Mouse (Mus musculus): Measurements from ENCODE around the gene Tbc1d4. TPM values are rescaled to one million over a fixed set of nuclear protein-coding genes. Genes with fewer than 3 reads are reported as not detected.

Gene Tbc1d4
- polyA plus RNA-seq (2012; rRNA removed): 10.4 and 10.6 TPM in 2 replicates

DNA sequence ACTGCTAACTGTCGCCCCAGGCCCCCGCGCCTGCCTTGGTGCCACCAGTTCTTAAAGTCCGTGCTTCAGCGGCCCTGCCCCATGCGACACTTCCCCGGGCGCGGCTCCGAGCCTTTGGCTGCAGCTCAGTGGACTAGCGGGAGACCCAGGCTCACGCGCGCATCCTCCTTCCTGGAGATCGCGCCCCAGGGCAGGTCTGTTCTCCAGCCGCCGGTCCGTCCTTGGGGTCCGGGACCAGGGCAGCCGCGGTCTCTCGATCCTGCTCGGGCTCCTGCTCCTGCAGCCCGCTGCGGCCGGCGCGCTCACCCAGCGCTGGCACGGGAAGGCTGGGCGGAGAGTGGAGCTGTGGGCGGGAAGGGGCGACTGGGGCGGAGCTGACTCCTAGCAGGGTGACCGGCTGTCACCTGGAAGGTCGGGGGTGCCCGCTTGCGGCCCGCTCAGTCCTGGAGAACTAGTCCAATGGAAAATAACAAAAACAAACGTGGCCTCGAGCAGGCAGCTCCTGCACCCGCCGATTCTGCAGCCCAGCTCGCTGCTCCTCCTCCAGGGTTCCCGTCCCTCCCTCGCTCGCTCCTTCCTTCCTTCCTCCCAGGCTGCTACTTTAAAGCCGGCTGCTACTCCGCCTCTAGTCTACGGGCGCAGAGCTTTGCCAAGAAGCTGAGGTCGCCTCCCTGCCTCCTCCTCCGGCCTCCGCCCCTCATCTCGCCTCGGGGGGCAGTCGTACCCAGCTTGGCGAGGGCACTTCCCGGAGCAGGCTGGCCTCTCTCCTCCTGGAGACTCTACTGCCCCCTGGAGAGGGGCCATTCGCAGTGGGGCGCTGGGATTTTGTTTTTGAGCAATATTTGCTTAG, at the start of gene Tbc1d4:
TSS of gene Tbc1d4 (minus strand) at position 673 of the 850 bp plus-strand sequence.
- no peaks in the 10 kb centered on the region for H3K4me1 ChIP-seq (ENCODE audit: control insufficient read depth, insufficient read depth, low read length)
- DNase-seq: peak; percentile 87
- TF ChIP-seq POLR2A (IDR thresholded peaks at IDR 0.05; ENCODE audit: borderline replicate concordance, extremely low read depth, low read depth, low read length) (peak; percentile 33; the same call in 1 of the 2 replicates), CTCF (IDR thresholded peaks at IDR 0.05; ENCODE audit: insufficient read depth, low read length) (peak; percentile 54)
- H3K4me3 ChIP-seq (replicated peaks; ENCODE audit: extremely low read depth, low read depth, low read length): peak within 1 kb of the TSS; percentile 88
- under 1% methylated on average over 62 of the region's 62 CpGs for WGBS

DNA sequence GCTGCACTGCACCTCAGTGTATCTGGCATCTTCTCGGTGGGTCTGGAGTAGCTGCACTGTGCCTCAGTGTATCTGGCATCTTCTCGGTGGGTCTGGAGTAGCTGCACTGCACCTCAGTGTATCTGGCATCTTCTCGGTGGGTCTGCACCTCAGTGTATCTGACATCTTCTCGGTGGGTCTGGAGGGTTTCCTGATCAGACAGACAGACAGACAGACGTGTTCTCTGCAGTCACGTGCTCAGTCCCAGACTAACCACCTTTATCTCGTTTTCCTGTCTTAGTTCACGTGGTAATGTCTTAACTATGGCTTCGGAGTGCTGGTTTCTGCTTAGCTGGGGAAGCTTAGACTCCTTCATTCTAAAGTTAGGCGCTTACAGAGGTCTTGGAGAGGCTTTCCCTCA, 47.3 kb upstream of the Tbc1d4 start:
- DNase-seq: no peak
- 80% methylated on average over 10 of the region's 10 CpGs for WGBS
- 0 out of 2 replicates have a peak, but pooled peaks cover 2% of the 10 kb centered on the region for H3K4me1 ChIP-seq (ENCODE audit: control insufficient read depth, insufficient read depth, low read length)
- no peak for TF ChIP-seq CTCF (IDR thresholded peaks at IDR 0.05; ENCODE audit: insufficient read depth, low read length)
- no peak for TF ChIP-seq POLR2A (IDR thresholded peaks at IDR 0.05; ENCODE audit: borderline replicate concordance, extremely low read depth, low read depth, low read length)
- no peak overlapping the region for H3K4me3 ChIP-seq (replicated peaks; ENCODE audit: extremely low read depth, low read depth, low read length)

DNA sequence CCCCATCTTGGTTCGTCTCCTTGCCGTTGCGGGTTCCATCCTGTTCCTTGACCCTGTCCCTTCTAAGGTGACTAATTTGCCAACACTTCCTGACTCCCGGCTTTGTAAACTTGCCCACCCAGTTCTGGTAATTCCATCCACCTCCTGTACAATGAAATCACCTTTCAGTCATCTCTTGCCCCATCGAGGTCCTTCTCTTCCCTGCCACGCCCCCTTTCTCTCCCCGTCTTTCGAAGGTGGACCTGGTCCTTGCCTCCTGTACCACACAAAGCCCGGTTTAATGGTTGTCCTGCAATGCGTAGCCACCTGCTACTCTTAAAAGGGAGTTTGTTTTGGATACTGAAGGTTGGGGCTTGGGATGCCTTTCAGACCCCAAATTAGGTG, 45.5 kb upstream of the Tbc1d4 start:
- H3K4me1 ChIP-seq (ENCODE audit: control insufficient read depth, insufficient read depth, low read length): 0 out of 2 replicates have a peak, but pooled peaks cover 2% of the 10 kb centered on the region
- DNase-seq: no peak
- TF ChIP-seq CTCF (IDR thresholded peaks at IDR 0.05; ENCODE audit: insufficient read depth, low read length): no peak
- no peak for TF ChIP-seq POLR2A (IDR thresholded peaks at IDR 0.05; ENCODE audit: borderline replicate concordance, extremely low read depth, low read depth, low read length)
- under 1% methylated on average over 10 of the region's 10 CpGs for WGBS
- H3K4me3 ChIP-seq (replicated peaks; ENCODE audit: extremely low read depth, low read depth, low read length): peak overlapping the region; percentile 82

DNA sequence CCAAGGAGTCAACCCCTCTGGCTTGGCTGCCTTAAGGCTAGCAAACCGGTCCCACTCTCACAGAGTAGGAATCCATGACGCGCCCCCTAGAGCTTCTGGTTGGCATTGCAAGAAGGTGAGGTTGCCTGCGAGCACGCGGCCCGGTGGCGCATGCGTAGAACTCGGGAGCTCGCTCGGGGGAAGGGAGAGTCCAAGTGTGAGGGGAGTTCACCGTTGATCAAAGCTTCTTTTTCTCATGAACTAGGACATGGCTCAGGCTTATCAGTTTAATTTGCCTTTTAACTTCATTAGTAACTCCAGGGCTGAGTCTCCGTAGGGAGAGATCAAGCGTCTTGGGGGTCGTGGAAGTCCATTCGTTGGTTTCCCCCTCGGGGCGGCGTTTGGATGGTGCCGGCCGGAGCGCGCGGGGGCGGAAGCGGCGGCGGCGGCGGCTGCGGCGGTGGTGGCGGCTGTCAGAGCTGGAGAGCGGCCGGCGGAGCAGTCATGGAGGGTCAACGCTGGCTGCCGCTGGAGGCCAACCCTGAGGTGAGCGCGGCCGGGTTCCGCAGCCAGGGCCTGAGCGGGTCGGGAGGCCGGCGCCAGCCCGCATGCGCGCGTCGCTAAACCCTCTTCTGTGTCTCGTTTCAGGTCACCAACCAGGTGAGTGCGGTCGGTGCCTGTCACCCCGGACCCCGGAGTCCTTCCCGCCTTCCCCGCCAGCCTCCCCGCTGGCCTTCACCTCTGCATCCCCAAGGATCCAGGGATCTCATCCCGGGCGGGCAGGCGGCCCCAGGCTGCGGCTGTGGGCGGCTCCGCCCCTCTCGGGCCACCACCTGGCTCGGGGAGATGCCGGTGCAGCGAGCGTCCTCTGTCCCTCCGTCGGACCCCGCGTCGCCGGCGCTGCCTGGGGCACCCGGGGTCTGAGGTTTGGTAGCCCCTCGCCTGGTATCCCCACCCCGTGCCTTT, 44.9 kb upstream of the Tbc1d4 start, which contains the start of gene Uchl3:
TSS of gene Uchl3 (plus strand) at position 387 of the 945 bp plus-strand sequence.
- WGBS: under 1% methylated on average over 81 of the region's 81 CpGs
- peak within 1 kb of the TSS; percentile 82 for H3K4me3 ChIP-seq (replicated peaks; ENCODE audit: extremely low read depth, low read depth, low read length)

DNA sequence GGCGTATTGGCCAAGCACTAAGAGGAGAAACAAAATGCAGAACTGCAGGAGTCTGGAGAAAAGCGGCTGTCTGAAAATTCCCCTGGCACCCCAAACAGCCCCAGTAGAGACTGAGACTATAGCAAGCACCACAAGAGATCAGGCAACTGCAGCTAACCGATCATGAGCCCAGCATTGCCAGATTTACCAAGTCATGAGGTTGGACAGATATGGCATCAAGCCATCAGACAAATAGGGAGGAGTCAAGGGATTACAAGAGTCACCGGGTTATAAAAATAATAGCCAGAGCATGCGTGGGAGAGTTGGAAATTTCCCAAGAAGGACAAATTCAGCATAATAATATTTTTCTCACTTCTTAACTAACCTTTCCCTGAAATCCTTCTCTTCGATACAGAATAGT, 43.6 kb upstream of the Tbc1d4 start:
- WGBS: 74% methylated on average over 6 of the region's 6 CpGs
- DNase-seq: no peak
- Histone ChIP-seq H3K4me3 (replicated peaks; ENCODE audit: extremely low read depth, low read depth, low read length) (no peak overlapping the region), H3K4me1 (ENCODE audit: control insufficient read depth, insufficient read depth, low read length) (0 out of 2 replicates have a peak, but pooled peaks cover 2% of the 10 kb centered on the region)
- no peak for TF ChIP-seq POLR2A (IDR thresholded peaks at IDR 0.05; ENCODE audit: borderline replicate concordance, extremely low read depth, low read depth, low read length)
- TF ChIP-seq CTCF (IDR thresholded peaks at IDR 0.05; ENCODE audit: insufficient read depth, low read length): no peak

More for the DNA sequence above, 44.9 kb upstream of the Tbc1d4 start, which contains the start of gene Uchl3:
- TF ChIP-seq CTCF (IDR thresholded peaks at IDR 0.05; ENCODE audit: insufficient read depth, low read length) (peak; percentile 79), POLR2A (IDR thresholded peaks at IDR 0.05; ENCODE audit: borderline replicate concordance, extremely low read depth, low read depth, low read length) (no peak)
- 0 out of 2 replicates have a peak, but pooled peaks cover 2% of the 10 kb centered on the region for H3K4me1 ChIP-seq (ENCODE audit: control insufficient read depth, insufficient read depth, low read length)
- DNase-seq: peak; percentile 96

DNA sequence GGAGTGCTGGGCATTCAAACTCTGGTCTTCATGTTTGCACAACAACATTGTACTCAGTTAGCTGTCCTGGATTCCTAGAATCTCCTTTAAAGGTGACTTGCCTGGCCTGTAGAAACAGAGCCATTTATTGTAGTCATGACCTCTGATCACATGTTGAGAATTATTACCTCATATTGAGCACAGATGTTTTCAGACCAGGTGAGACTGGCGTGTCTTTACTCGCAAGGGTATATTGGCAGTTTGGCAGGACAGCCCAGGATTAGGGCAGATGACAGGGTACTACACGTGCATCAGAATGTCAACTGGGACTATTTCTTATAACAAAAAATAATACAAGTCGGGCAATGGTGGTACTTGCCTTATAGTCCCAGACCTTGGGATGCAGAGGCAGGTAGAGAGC, 41.6 kb upstream of the Tbc1d4 start:
- DNase-seq: no peak
- Histone ChIP-seq H3K4me3 (replicated peaks; ENCODE audit: extremely low read depth, low read depth, low read length) (no peak overlapping the region), H3K4me1 (ENCODE audit: control insufficient read depth, insufficient read depth, low read length) (0 out of 2 replicates have a peak, but pooled peaks cover 2% of the 10 kb centered on the region)
- TF ChIP-seq POLR2A (IDR thresholded peaks at IDR 0.05; ENCODE audit: borderline replicate concordance, extremely low read depth, low read depth, low read length) (no peak), CTCF (IDR thresholded peaks at IDR 0.05; ENCODE audit: insufficient read depth, low read length) (no peak)
- 76% methylated on average over 4 of the region's 4 CpGs for WGBS

DNA sequence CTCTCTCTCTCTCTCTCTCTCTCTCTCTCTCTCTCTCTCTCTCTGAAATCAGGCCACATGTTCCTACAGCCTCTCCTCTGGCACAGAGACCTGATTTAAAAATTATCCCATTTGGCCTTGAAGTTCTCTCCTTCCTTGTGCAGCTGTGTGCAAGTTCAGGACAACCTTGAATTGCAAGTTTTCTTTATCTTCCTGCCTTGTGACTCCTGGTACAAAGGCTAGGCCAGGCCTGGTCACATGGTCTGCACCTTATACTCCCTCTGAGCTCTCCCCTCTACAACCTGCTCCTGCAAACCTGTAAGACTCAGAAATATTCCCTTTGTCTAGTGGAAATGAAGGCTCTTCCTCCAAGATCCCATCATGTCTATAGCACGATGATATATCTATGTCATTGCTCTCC, 36.0 kb upstream of the Tbc1d4 start:
- no peak for DNase-seq
- 91% methylated on average over 1 of the region's 1 CpGs for whole genome bisulfite sequencing
- Histone ChIP-seq H3K4me3 (replicated peaks; ENCODE audit: extremely low read depth, low read depth, low read length) (no peak overlapping the region), H3K4me1 (ENCODE audit: control insufficient read depth, insufficient read depth, low read length) (no peaks in the 10 kb centered on the region)
- TF ChIP-seq POLR2A (IDR thresholded peaks at IDR 0.05; ENCODE audit: borderline replicate concordance, extremely low read depth, low read depth, low read length) (no peak), CTCF (IDR thresholded peaks at IDR 0.05; ENCODE audit: insufficient read depth, low read length) (no peak)

DNA sequence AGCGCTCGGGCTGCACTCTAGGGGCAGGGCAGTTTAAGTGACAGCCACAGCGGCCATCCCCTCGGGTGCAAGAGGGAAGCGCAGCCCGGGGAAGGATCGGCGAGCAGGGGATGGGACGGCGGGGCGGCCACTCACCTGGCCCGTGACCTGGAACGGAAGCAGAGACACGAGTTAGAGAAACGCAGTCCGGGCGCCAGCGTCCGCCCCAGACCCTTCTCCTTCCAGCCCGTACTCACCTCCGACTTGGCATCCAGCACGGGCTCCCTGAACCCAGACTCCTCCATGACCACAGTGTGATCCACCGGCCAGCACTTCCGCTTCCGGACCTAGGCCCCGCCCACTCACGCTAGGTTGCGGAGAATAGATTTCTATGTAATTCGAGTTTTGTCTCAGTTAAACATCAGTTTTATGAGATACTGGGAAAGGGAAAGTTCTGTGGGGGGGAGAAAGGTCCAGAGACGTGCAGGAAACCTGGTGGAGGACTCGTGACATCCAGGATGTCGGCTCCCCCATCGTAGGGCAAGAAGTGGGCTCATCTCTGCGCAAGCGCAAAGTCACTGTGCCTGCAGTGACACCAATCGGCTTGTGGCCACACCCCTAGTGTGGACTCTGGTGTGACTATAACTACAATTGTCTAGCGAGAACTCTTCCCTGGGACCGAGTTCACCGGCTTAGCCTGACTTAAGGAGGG, 31.3 kb upstream of the Tbc1d4 start, which contains the start of gene Commd6:
TSS of gene Commd6 (minus strand) at position 534 of the 691 bp plus-strand sequence.
- Histone ChIP-seq H3K4me3 (replicated peaks; ENCODE audit: extremely low read depth, low read depth, low read length) (peak within 1 kb of the TSS; percentile 97), H3K4me1 (ENCODE audit: control insufficient read depth, insufficient read depth, low read length) (no peaks in the 10 kb centered on the region)
- DNase-seq: peak; percentile 89
- under 1% methylated on average over 39 of the region's 39 CpGs for WGBS
- TF ChIP-seq POLR2A (IDR thresholded peaks at IDR 0.05; ENCODE audit: borderline replicate concordance, extremely low read depth, low read depth, low read length) (peak; percentile 80), CTCF (IDR thresholded peaks at IDR 0.05; ENCODE audit: insufficient read depth, low read length) (no peak)

All from lung, adult 2 months (tissue).